Mouse (Mus musculus): ENCODE data around the gene Dlg2.

DNA sequence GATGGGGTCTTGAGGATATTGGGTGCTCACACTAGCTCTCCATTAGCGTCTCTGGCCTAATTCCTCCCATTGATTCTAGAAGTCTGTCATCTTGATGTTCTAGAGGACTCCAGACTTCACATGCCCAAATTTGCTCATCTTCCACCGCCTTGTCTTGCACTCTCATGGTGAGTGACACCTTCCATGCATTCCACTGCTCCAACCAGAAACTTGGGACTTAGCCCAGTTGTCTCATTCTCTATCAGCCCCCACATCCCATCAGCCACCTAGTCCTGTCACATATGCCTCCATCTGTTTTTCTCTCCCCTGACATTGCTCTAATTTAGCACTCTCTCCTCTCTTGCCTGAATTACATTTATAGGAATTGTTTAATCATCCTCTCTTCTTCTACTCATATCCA is 938.3 kb downstream of the Dlg2 start:
- no peak for TF ChIP-seq POLR2A (IDR thresholded peaks at IDR 0.05; ENCODE audit: borderline replicate concordance, extremely low read depth, insufficient read depth, insufficient read length, poor library complexity, severe bottlenecking)
- no peak for TF ChIP-seq CTCF (IDR thresholded peaks at IDR 0.05; ENCODE audit: borderline replicate concordance, extremely low read depth, insufficient read depth, insufficient read length)

Measured in brain, embryonic 14.5 days (tissue).